Mouse (Mus musculus) thymus, postnatal 25 days (tissue): ENCODE data around the gene Plscr5.
"Not testable (repeated sequence)": the region's sequence is repeated elsewhere in the genome, so short reads cannot be mapped to it uniquely, and the experiment has no call there.

Source experiments
- DNase-seq: peaks from one replicate; pipeline ENCODE4 v3.0.0; 2022

Gene Plscr5

DNA sequence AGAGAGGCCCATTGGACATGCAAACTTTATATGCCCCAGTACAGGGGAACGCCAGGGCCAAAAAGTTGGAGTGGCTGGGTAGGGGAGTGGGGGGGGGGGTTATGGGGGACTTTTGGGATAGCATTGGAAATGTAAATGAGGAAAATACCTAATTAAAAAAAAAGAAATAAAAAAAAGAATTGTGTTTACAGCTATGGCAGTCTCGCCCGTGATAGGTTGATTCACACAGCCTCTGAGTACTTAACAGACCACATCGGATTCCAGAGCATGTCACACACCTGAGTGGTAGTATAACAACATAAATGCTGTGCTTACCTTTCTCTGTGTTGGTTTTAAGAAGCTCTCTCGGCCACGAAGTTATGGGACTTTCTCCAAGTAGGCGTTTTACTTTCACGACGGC is at the start of gene Plscr5:
TSS of gene Plscr5 (plus strand) at position 301 of the 400 bp plus-strand sequence.
- DNase-seq: not testable (repeated sequence)

GRCm38 (mm10) chr9:92147555-92148248 is 45.0 kb upstream of the Plscr5 start:
- no peak for DNase-seq

DNA sequence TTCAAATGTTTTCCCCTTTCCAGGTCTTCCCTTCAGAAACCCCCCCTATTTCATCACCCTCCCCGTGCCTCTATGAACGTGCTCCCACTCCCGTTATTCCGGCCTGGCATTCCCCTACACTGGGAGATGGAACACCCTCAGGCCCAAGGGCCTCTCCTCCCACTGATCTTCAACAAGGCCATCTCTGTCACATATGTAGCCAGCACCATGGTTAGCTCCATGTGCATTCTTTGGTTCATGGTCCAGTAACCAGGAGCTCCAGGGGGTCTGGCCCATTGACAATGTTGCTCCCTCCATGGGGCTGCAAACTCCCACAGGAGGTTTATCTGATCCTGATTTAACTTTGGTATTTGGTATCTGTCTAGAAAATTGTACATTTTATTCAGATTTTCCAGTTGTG is 30.5 kb upstream of the Plscr5 start:
- no peak for DNase-seq

DNA sequence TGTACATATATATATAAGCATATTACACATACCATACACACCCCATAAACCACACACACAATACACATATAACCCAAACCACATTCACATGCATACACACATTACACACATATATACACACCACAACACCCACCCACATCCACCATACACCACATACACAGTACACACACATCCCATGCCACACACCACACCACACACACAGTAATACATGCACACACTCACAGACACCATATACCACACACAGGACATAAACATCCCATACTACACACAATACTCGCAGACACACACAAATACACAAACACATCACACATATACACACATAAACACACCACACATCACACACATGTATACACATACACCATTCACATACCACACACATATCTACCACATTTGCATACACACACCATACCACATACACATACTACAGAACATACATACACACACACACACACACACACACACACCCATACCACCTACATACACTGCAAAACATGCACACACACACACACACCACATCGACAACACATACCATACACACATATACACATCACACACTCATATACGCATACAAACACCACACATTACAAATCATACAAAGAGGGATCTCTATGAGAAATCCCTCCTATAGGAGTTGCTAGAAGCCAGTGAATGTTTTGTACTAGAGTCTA is 19.3 kb upstream of the Plscr5 start:
- DNase-seq: no peak

GRCm38 (mm10) chr9:92174176-92175075 is 18.3 kb upstream of the Plscr5 start:
- DNase-seq: no peak

DNA sequence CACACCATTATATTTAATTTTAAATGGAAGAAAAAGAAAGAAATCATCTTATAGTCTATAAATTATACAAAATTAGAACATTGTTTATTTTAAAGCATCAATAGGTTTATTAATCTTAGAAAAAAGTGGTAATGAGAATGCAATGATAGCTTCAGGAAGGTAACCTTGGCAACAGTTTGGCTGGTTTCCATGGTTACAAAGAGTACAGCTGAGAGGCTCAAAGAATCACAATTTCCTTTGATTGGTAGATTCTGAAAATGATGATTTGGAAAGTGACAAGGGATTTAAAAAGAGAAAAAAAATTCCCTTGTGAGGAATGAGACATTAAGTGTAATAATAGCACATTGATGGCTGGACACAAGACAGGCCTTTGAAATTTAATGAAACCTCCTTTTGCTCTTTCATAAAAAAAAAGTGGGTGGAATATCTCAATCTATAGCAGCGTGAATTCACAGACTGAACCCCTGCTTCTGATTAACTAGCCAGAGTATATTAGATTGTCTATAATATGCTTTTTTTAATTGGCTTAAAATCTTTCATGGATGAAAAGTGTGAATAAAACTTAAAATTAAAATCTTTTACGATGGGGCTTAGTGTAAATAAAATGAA is 13.8 kb upstream of the Plscr5 start:
- DNase-seq: no peak

DNA sequence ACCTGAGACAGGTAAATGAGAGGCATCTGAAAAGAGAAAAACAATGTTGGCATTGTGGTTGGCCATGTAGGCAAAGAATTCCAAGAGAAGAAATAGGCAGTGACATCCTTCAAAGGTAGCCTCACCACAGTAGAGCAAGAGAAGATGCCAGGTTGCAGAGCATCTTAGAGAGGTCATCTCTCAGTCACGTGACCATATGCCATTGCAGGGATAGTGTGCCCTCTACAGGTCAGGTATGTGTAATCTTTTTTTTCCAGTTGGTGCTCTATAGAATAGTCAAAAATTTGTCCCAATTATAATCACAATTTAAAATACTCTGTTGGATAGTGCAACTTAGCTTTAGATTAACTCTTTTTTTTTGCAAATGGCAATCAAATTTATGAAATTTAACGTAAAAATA is 1.4 kb upstream of the Plscr5 start:
- no peak for DNase-seq

DNA sequence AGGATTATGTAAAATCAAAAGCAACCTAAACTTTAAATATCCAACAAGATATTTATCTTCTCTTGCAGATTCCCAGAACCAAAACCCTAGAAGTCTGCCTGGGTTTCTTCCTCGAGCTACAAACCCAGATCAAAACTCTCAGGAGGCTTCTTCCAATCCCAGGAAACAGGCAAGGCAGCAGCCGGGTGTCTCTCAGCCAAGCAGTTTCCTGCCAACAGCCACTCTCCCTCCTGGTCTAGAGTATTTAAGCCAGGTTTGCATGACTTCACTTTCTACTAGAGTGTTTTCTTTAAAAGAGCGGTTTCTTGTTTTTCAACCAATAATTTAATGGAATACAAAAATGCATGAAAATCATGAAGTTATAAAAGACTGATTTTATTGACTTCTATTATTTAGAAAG is 5.7 kb downstream of the Plscr5 start:
- DNase-seq: no peak

DNA sequence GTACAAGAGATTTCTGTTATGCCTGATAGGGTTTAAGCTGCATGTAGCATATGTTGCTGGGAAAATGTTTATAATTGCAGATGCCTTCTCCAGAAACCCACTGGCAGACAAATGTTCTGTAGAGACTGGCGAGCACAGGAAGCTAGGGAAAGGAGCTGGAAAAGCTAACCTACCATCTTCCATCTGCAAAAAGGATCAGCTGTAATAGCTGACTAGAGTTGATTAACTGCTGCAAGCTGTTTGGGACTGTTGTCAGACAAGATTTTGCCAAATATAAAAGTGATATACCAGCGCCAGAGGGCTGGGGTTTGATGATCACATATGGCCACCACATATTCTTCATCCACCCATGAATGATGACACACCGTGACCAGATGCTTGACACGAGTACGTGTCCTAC is 6.8 kb downstream of the Plscr5 start:
- no peak for DNase-seq

DNA sequence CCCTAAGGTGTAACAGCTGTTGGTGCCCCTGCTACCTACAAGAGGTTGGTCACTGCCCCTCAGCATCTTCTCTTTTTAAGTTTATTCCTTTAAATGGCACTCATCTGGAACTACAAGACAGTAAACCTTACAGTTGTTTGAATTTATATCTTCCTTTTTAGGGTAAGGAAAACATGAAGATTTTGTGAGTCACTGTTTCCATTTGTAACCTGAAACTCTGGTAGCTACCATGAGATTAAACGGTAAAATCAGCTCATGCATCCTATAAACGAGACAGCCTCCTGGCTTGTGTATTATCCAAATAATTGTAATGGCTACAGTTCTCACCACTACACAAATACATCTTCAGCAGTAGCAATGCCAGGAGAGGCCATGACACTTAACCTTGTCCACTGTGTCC is 11.7 kb downstream of the Plscr5 start:
- DNase-seq: no peak

DNA sequence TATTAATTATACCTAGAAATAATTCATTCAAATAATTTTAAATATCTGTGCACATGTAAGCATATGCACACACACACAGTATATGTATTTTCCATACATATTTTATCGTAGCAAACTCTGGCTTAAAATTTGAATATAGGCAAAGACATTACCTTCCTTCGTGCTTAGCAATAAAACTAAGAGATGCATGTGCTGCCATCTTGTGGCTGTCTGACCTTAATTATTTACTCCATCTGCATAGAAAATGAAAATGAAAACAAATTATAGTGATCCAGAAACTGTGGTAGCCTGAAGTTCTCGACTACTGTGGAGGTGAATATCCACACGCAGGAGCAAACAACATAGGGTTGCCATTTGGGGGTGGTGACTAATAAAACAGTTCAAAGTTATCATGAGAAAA is 14.6 kb downstream of the Plscr5 start:
- DNase-seq: peak; percentile 13

GRCm38 (mm10) chr9:92207757-92208156 is 15.0 kb downstream of the Plscr5 start:
- DNase-seq: no peak

DNA sequence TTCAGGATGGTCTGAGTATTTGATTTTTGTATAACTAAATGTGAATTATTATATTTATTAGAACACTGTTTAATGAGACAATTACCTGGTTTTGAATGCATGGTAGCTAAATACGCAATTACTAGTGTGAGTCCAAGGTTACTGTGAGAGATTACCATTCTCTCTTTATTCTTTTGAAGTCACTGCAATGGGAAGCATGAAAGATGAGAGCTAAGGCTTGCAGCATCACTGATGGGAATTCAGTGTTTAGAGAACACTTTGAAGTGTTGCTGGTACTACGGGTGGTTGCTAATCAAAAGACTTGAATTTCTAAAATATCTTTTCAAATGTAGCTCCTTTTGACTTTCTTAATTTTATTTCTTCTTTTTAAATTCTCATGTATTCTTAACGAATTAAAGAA is 17.1 kb downstream of the Plscr5 start:
- DNase-seq: no peak

DNA sequence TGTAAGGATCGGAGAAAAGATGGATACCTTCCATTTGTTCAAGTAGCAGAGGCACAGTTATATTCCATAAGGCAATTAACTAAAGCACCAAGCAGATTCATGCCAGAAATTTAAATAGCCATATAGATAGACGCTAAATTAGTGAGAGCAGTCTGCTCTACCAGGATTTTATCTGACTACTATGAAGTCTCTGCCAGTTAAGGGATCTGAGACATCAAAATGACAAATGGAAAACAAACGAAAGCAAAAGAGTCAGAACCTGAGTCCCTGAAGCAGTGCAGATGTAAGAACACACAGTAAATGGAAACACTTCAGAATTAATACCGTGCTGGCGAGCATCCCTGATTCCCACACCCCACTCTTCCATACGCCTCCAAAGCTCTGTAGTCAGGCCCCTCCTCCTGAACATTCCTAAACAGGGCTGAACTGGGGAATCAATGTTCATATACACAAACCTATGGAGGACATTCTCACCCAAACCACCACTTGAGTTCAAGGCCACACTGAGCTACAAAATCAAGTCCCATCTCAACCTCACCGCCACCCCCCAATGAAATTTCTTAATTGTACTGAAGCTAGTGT is 17.7 kb downstream of the Plscr5 start:
- no peak for DNase-seq

DNA sequence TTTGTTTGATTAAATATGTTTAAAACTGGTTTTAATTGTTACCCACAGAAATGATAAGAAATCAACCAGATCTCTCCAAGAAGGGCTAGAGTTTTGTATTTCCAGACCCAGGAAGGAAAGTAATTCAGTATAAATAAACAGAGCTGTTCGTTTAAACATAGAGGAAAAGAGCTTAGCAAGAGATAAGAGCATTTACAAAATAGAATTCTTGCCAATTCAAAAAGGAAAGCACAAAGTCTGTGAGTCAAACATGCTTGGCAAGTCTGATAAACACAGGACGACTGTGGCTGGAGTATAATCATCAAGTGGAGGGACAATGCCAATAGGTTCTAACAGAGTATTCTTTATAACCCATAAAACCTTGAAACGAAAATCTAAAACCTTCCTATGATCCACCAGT is 18.3 kb downstream of the Plscr5 start:
- DNase-seq: no peak

DNA sequence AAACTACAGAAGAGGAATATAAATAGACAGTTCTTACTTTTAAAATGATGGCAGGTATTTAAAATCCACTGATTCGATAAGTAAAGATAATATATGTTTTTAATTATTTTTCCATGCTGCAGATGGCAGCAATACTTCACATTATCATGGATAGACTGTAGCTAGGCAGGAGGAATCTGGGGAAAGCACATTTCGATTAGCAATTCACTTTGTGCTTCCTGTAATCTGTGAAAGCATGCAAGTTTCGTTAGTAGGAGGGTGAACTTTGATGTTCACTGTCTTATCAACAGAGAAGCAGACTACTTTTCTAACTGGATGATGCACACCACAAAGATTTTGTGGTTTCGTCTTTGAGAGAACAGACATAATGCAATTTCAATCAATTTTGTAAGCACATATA is 24.7 kb downstream of the Plscr5 start:
- no peak for DNase-seq

DNA sequence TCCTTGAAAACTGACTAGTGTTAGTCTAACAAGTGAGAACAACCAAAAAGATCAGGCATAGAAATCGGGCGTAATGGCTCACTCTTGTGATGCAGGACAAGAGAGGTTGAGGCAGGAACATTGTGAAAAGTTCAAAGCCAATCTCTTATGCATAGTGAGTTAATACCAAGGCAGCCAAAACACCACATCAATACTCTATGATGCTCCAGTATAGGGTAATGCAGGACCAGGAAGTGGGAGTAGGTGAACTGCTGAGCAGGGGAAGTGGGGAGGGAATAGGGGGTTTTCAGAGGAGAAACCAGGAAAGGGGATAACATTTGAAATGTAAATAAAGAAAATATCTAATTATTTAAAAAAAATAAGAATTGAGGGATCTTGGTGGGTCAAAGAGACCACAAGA is 25.2 kb downstream of the Plscr5 start:
- DNase-seq: no peak

DNA sequence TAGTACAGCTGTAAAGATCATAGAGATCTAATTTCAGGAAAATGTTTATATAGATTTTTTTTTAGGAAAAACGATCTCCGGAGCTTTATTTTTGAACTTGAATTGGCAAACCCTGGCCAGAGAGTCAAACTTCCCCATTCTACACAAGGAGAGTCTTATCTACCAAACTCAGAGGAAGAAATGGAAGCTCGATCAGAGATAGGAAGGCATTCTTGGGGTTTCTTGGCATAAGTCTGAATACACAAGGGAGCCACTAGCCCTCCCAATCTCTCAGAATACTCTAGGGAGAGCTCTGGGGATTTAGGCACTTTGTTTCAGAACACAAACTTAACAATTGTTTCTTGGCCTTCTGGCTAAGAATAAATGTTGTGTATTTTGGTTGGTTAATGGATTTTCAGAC is 27.4 kb downstream of the Plscr5 start:
- no peak for DNase-seq

GRCm38 (mm10) chr9:92221480-92221879 is 28.7 kb downstream of the Plscr5 start:
- no peak for DNase-seq

- no peak for DNase-seq
These were observed 32.0 kb downstream of the Plscr5 start for GRCm38 (mm10) chr9:92224598-92225231.

- no peak for DNase-seq
These were observed 33.5 kb downstream of the Plscr5 start for GRCm38 (mm10) chr9:92226127-92226655.

GRCm38 (mm10) chr9:92226795-92227194 is 34.1 kb downstream of the Plscr5 start:
- DNase-seq: no peak
